Mouse (Mus musculus) heart, embryonic 14.5 days (tissue): Measurements from ENCODE around the gene Tmem206. TPM values are rescaled to one million over a fixed set of nuclear protein-coding genes. Genes with fewer than 3 reads are reported as not detected.

Experiments used
- ATAC-seq: fragments of 200-750 bp; cut with Nextera tagmentation; 2 replicates; pipeline ENCODE4 v1.8.0; 2017; ENCODE audit warnings: low read depth, moderate TSS enrichment; ENCODE audit not compliant: insufficient number of reproducible peaks, insufficient read depth, low FRiP score
- H3K27ac ChIP-seq, 2 experiments: fragments of 200-500 bp in 1 of 2; fragments of 300-500 bp in 1 of 2; sonication (generic) in 1 of 2; replicated peaks in 1 of 2; 2 replicates each; pipeline ENCODE4 v1.5.1; 2012 to 2014; ENCODE audit warnings: low read depth in 2 of 2, low read length in 2 of 2, control low read depth in 1 of 2, mild to moderate bottlenecking in 1 of 2, mixed read lengths in 1 of 2; ENCODE audit not compliant: control insufficient read depth in 1 of 2, insufficient read depth in 1 of 2
- H3K27me3 ChIP-seq: fragments of 300-500 bp; sonication (generic); 2 replicates; pipeline ENCODE4 v1.6.1; 2014; ENCODE audit warnings: mild to moderate bottlenecking, low read length, control low read depth; ENCODE audit not compliant: control insufficient read depth, insufficient read depth
- H3K36me3 ChIP-seq: fragments of 300-500 bp; sonication (generic); 2 replicates; pipeline ENCODE4 v1.6.1; 2014; ENCODE audit warnings: mild to moderate bottlenecking, control low read depth, low read length, mixed read lengths; ENCODE audit not compliant: control insufficient read depth, insufficient read depth
- H3K4me1 ChIP-seq, 2 experiments: fragments of 200-500 bp in 1 of 2; fragments of 300-500 bp in 1 of 2; sonication (generic) in 1 of 2; 2 replicates each; pipeline ENCODE4 v1.6.1; 2012 to 2014; ENCODE audit warnings: low read length in 2 of 2, control low read depth in 1 of 2, mixed read lengths in 1 of 2; ENCODE audit not compliant: control insufficient read depth in 2 of 2, insufficient read depth in 2 of 2
- H3K4me2 ChIP-seq: fragments of 300-500 bp; sonication (generic); 2 replicates; pipeline ENCODE4 v1.6.1; 2014; ENCODE audit warnings: mild to moderate bottlenecking, low read length
- H3K4me3 ChIP-seq, 2 experiments: fragments of 200-500 bp in 1 of 2; fragments of 300-500 bp in 1 of 2; sonication (generic) in 1 of 2; 2 replicates each; pipeline ENCODE4 v1.5.1; 2012 to 2014; ENCODE audit warnings: low read length in 2 of 2, mild to moderate bottlenecking in 2 of 2, control low read depth in 1 of 2, low read depth in 1 of 2, moderate library complexity in 1 of 2; ENCODE audit not compliant: control insufficient read depth in 1 of 2, insufficient read depth in 1 of 2
- H3K9ac ChIP-seq: fragments of 300-500 bp; sonication (generic); 2 replicates; pipeline ENCODE4 v1.6.1; 2014; ENCODE audit warnings: mild to moderate bottlenecking, low read length
- H3K9me3 ChIP-seq: fragments of 300-500 bp; sonication (generic); 2 replicates; pipeline ENCODE4 v1.6.1; 2016; ENCODE audit warnings: low read length, control low read depth; ENCODE audit not compliant: control insufficient read depth
- WGBS: fragments of 180-500 bp; shearing (Covaris S2); extraction: QIAGEN DNeasy Blood & Tissue Kit; methylation state at CpG from one replicate; pipeline ENCODE4 v1.1.7; 2014; 5-methylcytosine and 5-hydroxymethylcytosine counted together
- polyA plus RNA-seq: library from polyadenylated mRNA; unstranded; fragments of >200 nt; fragmentation: Nextera tagmentation; extraction: Ambion mirVana; gene quantifications from 2 replicates; pipeline ENCODE4 v1.2.1, GENCODE M21; 2014

The Tmem206 gene
- polyA plus RNA-seq, 1 experiment from 2014 or later: 20.9 TPM

DNA sequence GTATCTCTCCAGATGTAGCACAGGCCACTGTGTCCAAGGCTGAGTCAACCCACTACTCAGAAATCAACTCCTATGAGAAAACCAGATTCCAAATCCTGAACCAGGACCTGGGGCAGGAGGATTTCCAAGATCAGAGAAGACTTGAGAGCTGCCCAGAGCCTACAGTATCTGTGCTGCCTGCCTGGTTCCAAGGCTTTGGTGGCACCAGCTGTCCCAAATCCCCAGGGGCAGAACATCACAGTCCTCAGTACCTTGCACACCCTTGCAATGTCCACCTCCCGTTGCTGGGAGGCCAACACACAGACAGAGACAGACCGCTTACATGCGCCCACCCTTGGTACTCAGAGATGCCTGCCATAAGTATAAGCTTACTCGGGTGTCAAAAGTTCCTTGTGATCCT is 27.4 kb upstream of the Tmem206 start:
- H3K27ac ChIP-seq: no peak overlapping the region
- H3K4me3 ChIP-seq: no peak overlapping the region
- no peak overlapping the region for H3K9ac ChIP-seq
- no peak for ATAC-seq
- no peaks in the 10 kb centered on the region for H3K27me3 ChIP-seq
- no peak overlapping the region for H3K4me2 ChIP-seq
- no peaks in the 10 kb centered on the region for H3K9me3 ChIP-seq
- no peaks in the 10 kb centered on the region for H3K36me3 ChIP-seq
- 85% methylated on average over 4 of the region's 4 CpGs for WGBS
- peaks cover 32 to 39% of the 10 kb centered on the region in 2 experiments for H3K4me1 ChIP-seq

DNA sequence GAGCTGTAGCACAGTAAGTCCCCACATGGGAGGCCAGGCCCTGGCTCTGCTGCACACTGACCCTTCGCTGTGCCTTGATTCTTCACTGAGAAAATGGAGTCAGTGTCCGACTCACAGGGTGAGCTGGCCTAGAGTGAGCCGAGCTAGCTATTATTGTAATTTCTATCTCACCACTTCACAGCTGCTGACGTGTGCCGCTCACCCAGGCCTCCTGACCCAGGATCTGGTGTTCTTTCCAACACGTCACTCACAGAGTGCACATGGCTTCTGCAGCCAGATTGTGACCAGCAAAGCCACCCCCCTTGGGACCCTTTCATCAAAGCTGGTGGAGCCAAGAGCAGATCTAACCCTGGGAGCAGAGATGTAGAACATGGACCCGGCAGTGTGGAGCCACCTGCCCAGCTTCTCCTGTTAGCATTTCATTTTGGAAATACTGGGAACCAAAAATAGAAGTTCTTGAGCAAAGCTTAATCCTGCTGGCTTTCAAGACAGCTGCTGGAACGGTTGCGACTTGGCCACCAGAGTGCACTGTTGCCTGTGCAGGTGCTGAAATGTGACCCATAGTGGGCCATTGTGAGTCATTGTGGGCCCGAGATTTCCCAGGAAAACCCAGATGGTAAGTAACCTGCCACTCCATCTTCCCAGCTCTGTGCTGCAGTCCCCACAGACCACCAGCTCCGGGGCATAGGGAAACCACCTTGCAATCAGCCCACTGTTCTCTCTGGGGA is 26.3 kb upstream of the Tmem206 start:
- no peaks in the 10 kb centered on the region for H3K9me3 ChIP-seq
- peak; percentile 66; the same call in 1 of the 2 replicates for ATAC-seq
- no peaks in the 10 kb centered on the region for H3K36me3 ChIP-seq
- peak overlapping the region; percentile 52 for H3K9ac ChIP-seq
- H3K27me3 ChIP-seq: no peaks in the 10 kb centered on the region
- H3K4me1 ChIP-seq: peaks cover 32 to 39% of the 10 kb centered on the region in 2 experiments
- no peak overlapping the region for H3K4me3 ChIP-seq
- peak overlapping the region; percentile 83 to 93 for H3K27ac ChIP-seq
- 16% methylated on average over 11 of the region's 11 CpGs for WGBS
- peak overlapping the region; percentile 35 for H3K4me2 ChIP-seq

DNA sequence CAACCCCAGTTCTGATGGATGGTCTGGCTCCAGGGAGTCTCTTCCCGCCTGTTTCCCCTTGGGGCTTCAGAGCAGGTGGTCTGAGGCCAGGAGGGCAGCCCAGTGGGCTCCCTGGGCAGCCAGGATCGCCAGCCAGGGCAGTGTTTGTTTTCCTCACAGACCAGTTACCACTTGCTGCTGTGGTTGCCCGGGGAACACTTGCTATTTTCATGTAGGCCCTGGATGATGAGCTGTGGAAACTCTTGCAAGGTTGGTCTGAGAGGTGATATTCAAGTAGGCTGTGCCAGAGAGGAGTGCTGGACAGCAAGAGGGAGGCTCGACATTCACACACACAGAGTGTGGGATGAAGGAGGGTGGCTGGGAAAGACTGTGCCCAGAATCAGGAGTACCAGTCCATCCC is 23.8 kb upstream of the Tmem206 start:
- 34% methylated on average over 4 of the region's 4 CpGs for WGBS
- H3K27ac ChIP-seq: peak overlapping the region; percentile 2 to 44; a peak in 1 of 4 replicates

DNA sequence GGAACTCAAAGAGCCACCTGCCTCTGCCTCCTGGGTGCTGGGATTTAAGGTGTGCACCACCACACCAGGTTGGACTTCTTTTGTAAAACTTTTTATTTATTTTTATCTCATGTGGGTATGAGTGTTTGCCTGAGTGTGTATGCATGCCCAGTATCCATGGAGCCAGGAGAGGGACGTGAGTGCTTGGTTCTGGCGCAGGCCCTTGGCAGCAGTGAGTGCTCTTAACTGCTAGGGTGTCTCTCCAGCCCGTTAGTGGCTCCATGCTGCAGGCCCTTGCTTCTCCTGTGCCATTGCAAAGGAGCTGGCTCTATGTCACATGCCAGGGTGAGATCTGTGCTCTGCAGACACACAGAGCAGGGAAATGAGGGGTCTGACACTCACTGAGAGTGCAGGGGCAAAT is 22.0 kb upstream of the Tmem206 start:
- Histone ChIP-seq H3K9me3 (no peaks in the 10 kb centered on the region), H3K4me3 (no peak overlapping the region), H3K36me3 (peaks cover 7% of the 10 kb centered on the region; the same call in 1 of the 2 replicates), H3K27ac (no peak overlapping the region), H3K9ac (no peak overlapping the region), H3K27me3 (no peaks in the 10 kb centered on the region), H3K4me1 (peaks cover 15 to 18% of the 10 kb centered on the region in 2 experiments), H3K4me2 (no peak overlapping the region)
- ATAC-seq: no peak
- 55% methylated on average over 3 of the region's 3 CpGs for WGBS

More for the DNA sequence above, 23.8 kb upstream of the Tmem206 start:
- no peak overlapping the region for H3K4me2 ChIP-seq
- peaks cover 20 to 24% of the 10 kb centered on the region in 2 experiments for H3K4me1 ChIP-seq
- H3K27me3 ChIP-seq: no peaks in the 10 kb centered on the region
- no peak for ATAC-seq
- H3K9ac ChIP-seq: no peak overlapping the region
- no peak overlapping the region for H3K4me3 ChIP-seq
- no peaks in the 10 kb centered on the region for H3K9me3 ChIP-seq
- peaks cover 7% of the 10 kb centered on the region; the same call in 1 of the 2 replicates for H3K36me3 ChIP-seq

DNA sequence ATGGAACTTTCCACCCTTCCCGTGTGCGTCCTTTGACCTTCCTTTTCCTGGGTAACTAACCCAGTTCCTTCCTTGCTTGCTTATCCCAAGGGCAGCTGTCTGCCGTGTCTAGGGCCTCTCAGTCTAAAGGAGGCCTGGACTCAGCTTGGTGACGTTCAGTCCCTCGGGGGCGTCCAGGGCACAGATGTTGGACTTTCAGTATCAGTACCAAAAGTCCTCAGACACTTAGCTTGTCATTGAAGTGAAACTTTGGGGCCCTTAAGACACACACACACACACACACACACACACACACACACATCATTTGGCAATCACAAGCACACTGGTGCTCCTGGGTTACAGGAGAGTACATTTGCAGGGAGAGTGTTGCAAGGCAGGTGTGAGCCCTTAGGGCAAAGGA is 21.5 kb upstream of the Tmem206 start:
- ATAC-seq: no peak
- Histone ChIP-seq H3K27me3 (no peaks in the 10 kb centered on the region), H3K4me2 (no peak overlapping the region), H3K4me1 (peaks cover 10 to 13% of the 10 kb centered on the region in 2 experiments), H3K27ac (no peak overlapping the region), H3K4me3 (no peak overlapping the region), H3K9me3 (no peaks in the 10 kb centered on the region), H3K9ac (no peak overlapping the region), H3K36me3 (peaks cover 7% of the 10 kb centered on the region; the same call in 1 of the 2 replicates)
- 48% methylated on average over 6 of the region's 6 CpGs for WGBS

DNA sequence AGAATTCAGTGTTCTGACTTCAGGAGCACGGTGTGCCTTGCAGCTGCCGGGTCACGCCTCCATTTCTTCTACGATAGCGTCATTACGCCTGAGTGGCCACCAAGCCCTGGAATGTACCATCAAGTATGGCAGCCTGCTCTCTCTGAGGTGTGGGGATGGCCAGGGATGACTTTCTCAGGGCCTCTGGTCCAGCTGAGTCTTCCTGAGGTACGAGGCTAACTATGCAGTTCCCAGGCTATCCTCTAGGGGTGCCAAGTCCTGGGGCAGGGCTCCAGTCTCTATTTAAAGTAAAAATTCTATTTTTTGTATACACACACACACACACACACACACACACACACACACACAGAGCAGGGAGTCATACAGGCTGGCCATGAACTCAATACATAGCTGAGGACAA is 20.1 kb upstream of the Tmem206 start:
- no peak for ATAC-seq
- Histone ChIP-seq H3K4me1 (peaks cover 4 to 5% of the 10 kb centered on the region in 2 experiments; a peak in 3 of 4 replicates), H3K36me3 (peaks cover 7% of the 10 kb centered on the region; the same call in 1 of the 2 replicates), H3K27ac (no peak overlapping the region), H3K9me3 (no peaks in the 10 kb centered on the region), H3K4me3 (no peak overlapping the region), H3K27me3 (no peaks in the 10 kb centered on the region), H3K4me2 (no peak overlapping the region), H3K9ac (no peak overlapping the region)
- WGBS: 72% methylated on average over 7 of the region's 7 CpGs

DNA sequence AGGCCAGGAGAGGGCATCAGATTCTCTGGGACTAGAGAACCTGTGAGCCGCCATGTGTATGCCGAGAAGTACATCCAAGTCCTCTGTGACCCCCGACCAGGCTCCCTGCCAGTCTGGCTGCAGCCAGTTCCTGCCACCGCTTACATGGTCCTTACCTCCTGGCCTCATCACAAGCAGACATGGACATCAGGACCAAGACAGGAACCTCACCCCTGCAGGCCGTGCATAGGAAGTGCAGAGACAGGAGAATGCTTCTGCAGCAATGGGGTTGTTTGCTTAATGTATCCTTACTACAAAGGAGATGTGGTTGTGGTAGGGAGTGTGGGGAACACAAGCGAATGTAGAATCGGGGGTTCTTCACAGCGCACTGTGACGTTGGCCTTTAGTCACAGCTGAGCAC is 19.4 kb upstream of the Tmem206 start:
- no peak for ATAC-seq
- H3K4me3 ChIP-seq: no peak overlapping the region
- no peak overlapping the region for H3K9ac ChIP-seq
- H3K4me1 ChIP-seq: peaks cover 4 to 5% of the 10 kb centered on the region in 2 experiments; a peak in 3 of 4 replicates
- peaks cover 7% of the 10 kb centered on the region; the same call in 1 of the 2 replicates for H3K36me3 ChIP-seq
- WGBS: 86% methylated on average over 9 of the region's 9 CpGs
- H3K9me3 ChIP-seq: no peaks in the 10 kb centered on the region
- H3K27ac ChIP-seq: no peak overlapping the region
- H3K4me2 ChIP-seq: no peak overlapping the region
- H3K27me3 ChIP-seq: no peaks in the 10 kb centered on the region
